Mouse (Mus musculus): ENCODE results near the gene Plcl2.
A peak's percentile ranks its signal among the peaks of the same experiment; 100 is the strongest.

Gene Plcl2

GRCm38 (mm10) chr17:50499091-50499790 is 10.0 kb upstream of the Plcl2 start:
- peak in 1 of 2 experiments; percentile 44 for DNase-seq (ENCODE audit: low read depth in 1 of 2, low spot score in 2 of 2)

- no peak for DNase-seq (ENCODE audit: low read depth in 1 of 2, low spot score in 2 of 2)
Measured at GRCm38 (mm10) chr17:50500806-50501205, 8.4 kb upstream of the Plcl2 start.

GRCm38 (mm10) chr17:50503075-50503474 is 6.1 kb upstream of the Plcl2 start:
- no peak for DNase-seq (ENCODE audit: low read depth in 1 of 2, low spot score in 2 of 2)

- peak in 1 of 2 experiments; percentile 37 for DNase-seq (ENCODE audit: low read depth in 1 of 2, low spot score in 2 of 2)
Measured at GRCm38 (mm10) chr17:50504070-50504846, 4.9 kb upstream of the Plcl2 start.

GRCm38 (mm10) chr17:50505910-50506634 is 3.1 kb upstream of the Plcl2 start:
- DNase-seq (ENCODE audit: low read depth in 1 of 2, low spot score in 2 of 2): no peak

GRCm38 (mm10) chr17:50506861-50507321 is 2.3 kb upstream of the Plcl2 start:
- DNase-seq (ENCODE audit: low read depth in 1 of 2, low spot score in 2 of 2): no peak

GRCm38 (mm10) chr17:50508055-50508774 is 988 bp upstream of the Plcl2 start:
- no peak for DNase-seq (ENCODE audit: low read depth in 1 of 2, low spot score in 2 of 2)

GRCm38 (mm10) chr17:50508775-50509250 is 390 bp upstream of the Plcl2 start:
- peak; percentile 48 to 71 for DNase-seq (ENCODE audit: low read depth in 1 of 2, low spot score in 2 of 2)

GRCm38 (mm10) chr17:50510279-50510678 is 1.1 kb downstream of the Plcl2 start:
- DNase-seq (ENCODE audit: low read depth in 1 of 2, low spot score in 2 of 2): no peak

GRCm38 (mm10) chr17:50510741-50511140 is 1.5 kb downstream of the Plcl2 start:
- DNase-seq (ENCODE audit: low read depth in 1 of 2, low spot score in 2 of 2): no peak

- DNase-seq (ENCODE audit: low read depth in 1 of 2, low spot score in 2 of 2): no peak
Measured at GRCm38 (mm10) chr17:50512222-50512621, 3.0 kb downstream of the Plcl2 start.

GRCm38 (mm10) chr17:50512841-50513240 is 3.6 kb downstream of the Plcl2 start:
- DNase-seq (ENCODE audit: low read depth in 1 of 2, low spot score in 2 of 2): no peak

GRCm38 (mm10) chr17:50513376-50513775 is 4.2 kb downstream of the Plcl2 start:
- DNase-seq (ENCODE audit: low read depth in 1 of 2, low spot score in 2 of 2): no peak

- no peak for DNase-seq (ENCODE audit: low read depth in 1 of 2, low spot score in 2 of 2)
Measured at GRCm38 (mm10) chr17:50514012-50514411, 4.8 kb downstream of the Plcl2 start.

GRCm38 (mm10) chr17:50515926-50516325 is 6.7 kb downstream of the Plcl2 start:
- no peak for DNase-seq (ENCODE audit: low read depth in 1 of 2, low spot score in 2 of 2)

- no peak for DNase-seq (ENCODE audit: low read depth in 1 of 2, low spot score in 2 of 2)
Measured at GRCm38 (mm10) chr17:50517781-50518415, 8.7 kb downstream of the Plcl2 start.

GRCm38 (mm10) chr17:50519588-50519987 is 10.4 kb downstream of the Plcl2 start:
- no peak for DNase-seq (ENCODE audit: low read depth in 1 of 2, low spot score in 2 of 2)

- DNase-seq (ENCODE audit: low read depth in 1 of 2, low spot score in 2 of 2): no peak
Measured at GRCm38 (mm10) chr17:50522473-50523083, 13.4 kb downstream of the Plcl2 start.

- no peak for DNase-seq (ENCODE audit: low read depth in 1 of 2, low spot score in 2 of 2)
Measured at GRCm38 (mm10) chr17:50524970-50525369, 15.8 kb downstream of the Plcl2 start.

- DNase-seq (ENCODE audit: low read depth in 1 of 2, low spot score in 2 of 2): no peak
Measured at GRCm38 (mm10) chr17:50525821-50526220, 16.6 kb downstream of the Plcl2 start.

Data from monocyte, adult 2 months (primary cell).